Mouse (Mus musculus) midbrain, embryonic 14.5 days (tissue): ENCODE results near the gene Nck2. TPM values are rescaled to one million over a fixed set of nuclear protein-coding genes. Genes with fewer than 3 reads are reported as not detected.

Experiments used
- ATAC-seq: fragments of 200-750 bp; cut with Nextera tagmentation; 2 replicates; pipeline ENCODE4 v1.8.0; 2017; ENCODE audit warnings: moderate number of reproducible peaks, moderate library complexity; ENCODE audit not compliant: low FRiP score, low TSS enrichment
- DNase-seq: peaks from one replicate; pipeline ENCODE4 v3.0.0-alpha.2; 2015
- H3K27ac ChIP-seq: fragments of 300-500 bp; sonication (generic); replicated peaks from 2 replicates; pipeline ENCODE4 v1.5.1; 2014; ENCODE audit warnings: mild to moderate bottlenecking, low read depth, low read length, moderate library complexity
- H3K27me3 ChIP-seq: fragments of 300-500 bp; sonication (generic); 2 replicates; pipeline ENCODE4 v1.6.1; 2014; ENCODE audit warnings: low read length, control low read depth, mixed read lengths; ENCODE audit not compliant: control insufficient read depth, insufficient read depth
- H3K36me3 ChIP-seq: fragments of 300-500 bp; sonication (generic); 2 replicates; pipeline ENCODE4 v1.6.1; 2014; ENCODE audit warnings: low read length, control low read depth; ENCODE audit not compliant: control insufficient read depth, insufficient read depth
- H3K4me1 ChIP-seq: fragments of 300-500 bp; sonication (generic); 2 replicates; pipeline ENCODE4 v1.6.1; 2014; ENCODE audit warnings: mild to moderate bottlenecking, antibody characterized with exemption, low read length, control low read depth; ENCODE audit not compliant: control insufficient read depth, insufficient read depth
- H3K4me2 ChIP-seq: fragments of 300-500 bp; sonication (generic); 2 replicates; pipeline ENCODE4 v1.6.1; 2014; ENCODE audit warnings: mild to moderate bottlenecking, low read length, moderate library complexity
- H3K4me3 ChIP-seq: fragments of 300-500 bp; sonication (generic); replicated peaks from 2 replicates; pipeline ENCODE4 v1.5.1; 2014; ENCODE audit warnings: low read depth, low read length
- H3K9ac ChIP-seq: fragments of 300-500 bp; sonication (generic); replicated peaks from 2 replicates; pipeline ENCODE4 v1.6.1; 2014; ENCODE audit warnings: mild to moderate bottlenecking, low read length, moderate library complexity
- H3K9me3 ChIP-seq: fragments of 300-500 bp; sonication (generic); 2 replicates; pipeline ENCODE4 v1.6.1; 2016; ENCODE audit warnings: low read length, control low read depth, mixed read lengths; ENCODE audit not compliant: control insufficient read depth
- WGBS: fragments of 180-500 bp; shearing (Covaris S2); extraction: QIAGEN DNeasy Blood & Tissue Kit; methylation state at CpG from one replicate; pipeline ENCODE4 v1.1.7; 2014; 5-methylcytosine and 5-hydroxymethylcytosine counted together
- polyA plus RNA-seq: library from polyadenylated mRNA; unstranded; fragments of >200 nt; fragmentation: Nextera tagmentation; extraction: Ambion mirVana; gene quantifications from 2 replicates; pipeline ENCODE4 v1.2.1, GENCODE M21; 2014

Nck2 gene
- polyA plus RNA-seq = 37.9 and 38.8 TPM in 2 replicates

- DNase-seq (no peak), ATAC-seq (no peak)
- no peaks in the 10 kb centered on the region for H3K9me3 ChIP-seq
- H3K27ac ChIP-seq = peak within 1 kb of the TSS; percentile 92
- H3K4me2 ChIP-seq = peak within 1 kb of the TSS; percentile 90
- H3K4me3 ChIP-seq = peak within 1 kb of the TSS; percentile 99
- H3K9ac ChIP-seq = peak within 1 kb of the TSS; percentile 98
- WGBS = 21% methylated on average over 9 of the region's 9 CpGs
- H3K27me3 ChIP-seq = no peaks in the 10 kb centered on the region
- peaks cover 14% of the 10 kb centered on the region for H3K4me1 ChIP-seq
- H3K36me3 ChIP-seq = no peaks in the 10 kb centered on the region
Measured at GRCm38 (mm10) chr1:43444531-43444930, at the start of gene Nck2. Gene Nck2, plus strand, starts transcription at chr1:43444579.

GRCm38 (mm10) chr1:43395040-43395439 is 49.3 kb upstream of the Nck2 start:
- Histone ChIP-seq H3K9ac (no peak overlapping the region), H3K36me3 (no peaks in the 10 kb centered on the region), H3K27ac (no peak overlapping the region), H3K4me3 (no peak overlapping the region), H3K4me1 (no peaks in the 10 kb centered on the region), H3K4me2 (no peak overlapping the region), H3K27me3 (no peaks in the 10 kb centered on the region), H3K9me3 (no peaks in the 10 kb centered on the region)
- 83% methylated on average over 2 of the region's 2 CpGs for WGBS
- ATAC-seq (no peak), DNase-seq (no peak)

GRCm38 (mm10) chr1:43395799-43396198 is 48.6 kb upstream of the Nck2 start:
- no peaks in the 10 kb centered on the region for H3K9me3 ChIP-seq
- ATAC-seq (no peak), DNase-seq (no peak)
- H3K4me3 ChIP-seq = no peak overlapping the region
- 88% methylated on average over 1 of the region's 1 CpGs for WGBS
- H3K9ac ChIP-seq = no peak overlapping the region
- no peaks in the 10 kb centered on the region for H3K4me1 ChIP-seq
- H3K4me2 ChIP-seq = no peak overlapping the region
- H3K36me3 ChIP-seq = no peaks in the 10 kb centered on the region
- H3K27me3 ChIP-seq = no peaks in the 10 kb centered on the region
- no peak overlapping the region for H3K27ac ChIP-seq

- no peaks in the 10 kb centered on the region for H3K36me3 ChIP-seq
- no peak for DNase-seq
- no peaks in the 10 kb centered on the region for H3K27me3 ChIP-seq
- WGBS = 27% methylated on average over 5 of the region's 5 CpGs
- no peaks in the 10 kb centered on the region for H3K4me1 ChIP-seq
- H3K27ac ChIP-seq = no peak overlapping the region
- no peaks in the 10 kb centered on the region for H3K9me3 ChIP-seq
- no peak for ATAC-seq
- no peak overlapping the region for H3K4me3 ChIP-seq
- H3K9ac ChIP-seq = no peak overlapping the region
- no peak overlapping the region for H3K4me2 ChIP-seq
Measured at GRCm38 (mm10) chr1:43396522-43396921, 47.9 kb upstream of the Nck2 start.

GRCm38 (mm10) chr1:43397096-43397495 is 47.3 kb upstream of the Nck2 start:
- H3K9ac ChIP-seq = no peak overlapping the region
- H3K36me3 ChIP-seq = no peaks in the 10 kb centered on the region
- H3K9me3 ChIP-seq = no peaks in the 10 kb centered on the region
- no peaks in the 10 kb centered on the region for H3K4me1 ChIP-seq
- ATAC-seq (no peak), DNase-seq (no peak)
- no peak overlapping the region for H3K4me2 ChIP-seq
- no peak overlapping the region for H3K4me3 ChIP-seq
- H3K27me3 ChIP-seq = no peaks in the 10 kb centered on the region
- WGBS = 92% methylated on average over 2 of the region's 2 CpGs
- H3K27ac ChIP-seq = no peak overlapping the region

- WGBS = 89% methylated on average over 10 of the region's 10 CpGs
Measured at GRCm38 (mm10) chr1:43398738-43399601, 45.4 kb upstream of the Nck2 start.

GRCm38 (mm10) chr1:43399602-43400216 is 44.7 kb upstream of the Nck2 start:
- no peaks in the 10 kb centered on the region for H3K27me3 ChIP-seq
- no peaks in the 10 kb centered on the region for H3K4me1 ChIP-seq
- no peaks in the 10 kb centered on the region for H3K9me3 ChIP-seq
- DNase-seq = no peak
- H3K36me3 ChIP-seq = no peaks in the 10 kb centered on the region
- no peak overlapping the region for H3K27ac ChIP-seq
- no peak overlapping the region for H3K4me3 ChIP-seq
- 90% methylated on average over 8 of the region's 8 CpGs for WGBS
- H3K4me2 ChIP-seq = no peak overlapping the region
- no peak for ATAC-seq
- H3K9ac ChIP-seq = no peak overlapping the region

More at GRCm38 (mm10) chr1:43398738-43399601, 45.4 kb upstream of the Nck2 start:
- Histone ChIP-seq H3K4me2 (no peak overlapping the region), H3K4me3 (no peak overlapping the region), H3K27me3 (no peaks in the 10 kb centered on the region), H3K9me3 (no peaks in the 10 kb centered on the region), H3K27ac (no peak overlapping the region), H3K36me3 (no peaks in the 10 kb centered on the region), H3K9ac (no peak overlapping the region), H3K4me1 (no peaks in the 10 kb centered on the region)
- DNase-seq = no peak
- no peak for ATAC-seq

- H3K36me3 ChIP-seq = no peaks in the 10 kb centered on the region
- no peak overlapping the region for H3K9ac ChIP-seq
- ATAC-seq (no peak), DNase-seq (no peak)
- WGBS = 81% methylated on average over 3 of the region's 3 CpGs
- H3K27me3 ChIP-seq = no peaks in the 10 kb centered on the region
- no peak overlapping the region for H3K27ac ChIP-seq
- no peak overlapping the region for H3K4me2 ChIP-seq
- H3K9me3 ChIP-seq = no peaks in the 10 kb centered on the region
- H3K4me3 ChIP-seq = no peak overlapping the region
- no peaks in the 10 kb centered on the region for H3K4me1 ChIP-seq
Measured at GRCm38 (mm10) chr1:43400655-43401054, 43.7 kb upstream of the Nck2 start.

GRCm38 (mm10) chr1:43403341-43403740 is 41.0 kb upstream of the Nck2 start:
- ATAC-seq = no peak
- no peak overlapping the region for H3K27ac ChIP-seq
- H3K36me3 ChIP-seq = no peaks in the 10 kb centered on the region

More at GRCm38 (mm10) chr1:43403341-43403740, 41.0 kb upstream of the Nck2 start:
- DNase-seq = no peak
- Histone ChIP-seq H3K4me1 (no peaks in the 10 kb centered on the region), H3K9ac (no peak overlapping the region), H3K4me3 (no peak overlapping the region), H3K27me3 (no peaks in the 10 kb centered on the region), H3K9me3 (no peaks in the 10 kb centered on the region), H3K4me2 (no peak overlapping the region)
